Mouse (Mus musculus): ENCODE results near the gene Bag2.

Gene Bag2

DNA sequence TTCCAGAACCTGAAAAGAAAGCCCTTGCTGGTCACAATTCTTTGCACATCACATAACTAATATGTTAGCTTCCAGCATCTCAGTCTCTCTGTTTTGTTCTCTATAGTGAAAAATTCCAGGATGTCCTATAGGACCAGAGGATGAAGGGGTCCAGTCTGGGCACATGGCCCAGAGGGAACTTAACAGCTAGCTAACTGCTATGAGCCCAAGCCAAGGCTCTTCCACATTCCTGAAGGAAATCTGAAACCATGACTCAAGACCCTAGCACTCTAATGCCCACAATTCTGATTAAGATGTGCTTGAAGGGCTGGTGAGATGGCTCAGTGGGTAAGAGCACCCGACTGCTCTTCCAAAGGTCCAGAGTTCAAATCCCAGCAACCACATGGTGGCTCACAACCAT is 40.0 kb downstream of the Bag2 start:
- in situ Hi-C loops (cut with MboI; ENCODE audit: low pct_unique_long_range_greater_than_20kb in 1 of 2, low sequenced_read_pairs in 2 of 2, unreplicated experiment in 1 of 2), result no loop called here

DNA sequence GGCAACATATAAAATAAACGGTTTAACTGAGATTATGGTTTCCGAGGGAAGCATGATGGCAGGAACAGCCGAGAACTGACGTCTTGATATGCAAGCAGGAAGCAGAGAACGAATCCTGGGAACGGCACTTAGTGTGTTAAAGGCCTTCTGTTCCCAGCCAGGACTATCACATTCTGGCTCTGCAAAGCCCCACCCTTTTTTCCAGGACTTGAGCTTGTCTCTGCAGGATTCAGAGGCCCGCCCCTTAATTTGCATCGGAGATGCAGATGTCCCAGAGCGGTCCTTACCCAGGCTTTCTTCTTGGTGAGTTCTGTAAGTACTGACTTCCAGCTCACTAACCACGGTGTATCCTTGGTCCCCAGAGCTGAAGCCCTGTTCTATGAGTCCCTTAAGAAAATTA is 42.8 kb downstream of the Bag2 start:
- in situ Hi-C loops (cut with MboI; ENCODE audit: low pct_unique_long_range_greater_than_20kb in 1 of 2, low sequenced_read_pairs in 2 of 2, unreplicated experiment in 1 of 2), result no loop called here

DNA sequence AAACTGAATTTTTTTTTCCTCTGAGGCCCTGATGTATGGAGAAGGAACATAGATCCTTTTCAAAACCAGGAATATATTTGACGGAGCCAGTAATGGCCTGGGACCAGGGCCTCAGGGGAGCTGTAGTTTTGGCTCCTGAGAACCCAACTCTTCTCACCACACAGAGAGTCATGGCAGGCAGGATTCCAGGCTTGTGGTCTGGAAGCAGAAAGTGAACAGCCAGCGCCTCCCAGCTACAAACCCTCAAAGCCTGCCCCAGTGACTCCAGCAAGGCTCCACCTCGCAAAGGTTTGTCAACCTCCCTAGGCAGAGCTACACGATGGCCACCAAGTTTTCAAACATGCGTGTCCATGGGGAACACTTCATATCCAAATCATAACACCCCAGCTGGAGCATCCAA is 45.6 kb downstream of the Bag2 start:
- in situ Hi-C loops (cut with MboI; ENCODE audit: low pct_unique_long_range_greater_than_20kb in 1 of 2, low sequenced_read_pairs in 2 of 2, unreplicated experiment in 1 of 2), result no loop called here

- in situ Hi-C loops (cut with MboI; ENCODE audit: low pct_unique_long_range_greater_than_20kb in 1 of 2, low sequenced_read_pairs in 2 of 2, unreplicated experiment in 1 of 2), result no loop called here
Measured at GRCm38 (mm10) chr1:33709615-33710014, 48.0 kb downstream of the Bag2 start.

- in situ Hi-C loops (cut with MboI; ENCODE audit: low pct_unique_long_range_greater_than_20kb in 1 of 2, low sequenced_read_pairs in 2 of 2, unreplicated experiment in 1 of 2), result no loop called here
Measured at GRCm38 (mm10) chr1:33701244-33701643, 56.4 kb downstream of the Bag2 start.

- in situ Hi-C loops (cut with MboI; ENCODE audit: low pct_unique_long_range_greater_than_20kb in 1 of 2, low sequenced_read_pairs in 2 of 2, unreplicated experiment in 1 of 2), result no loop called here
Measured at GRCm38 (mm10) chr1:33696016-33696415, 61.6 kb downstream of the Bag2 start.
